ENCODE assay signal across 12 mouse cellular contexts in the genomic region with DNA sequence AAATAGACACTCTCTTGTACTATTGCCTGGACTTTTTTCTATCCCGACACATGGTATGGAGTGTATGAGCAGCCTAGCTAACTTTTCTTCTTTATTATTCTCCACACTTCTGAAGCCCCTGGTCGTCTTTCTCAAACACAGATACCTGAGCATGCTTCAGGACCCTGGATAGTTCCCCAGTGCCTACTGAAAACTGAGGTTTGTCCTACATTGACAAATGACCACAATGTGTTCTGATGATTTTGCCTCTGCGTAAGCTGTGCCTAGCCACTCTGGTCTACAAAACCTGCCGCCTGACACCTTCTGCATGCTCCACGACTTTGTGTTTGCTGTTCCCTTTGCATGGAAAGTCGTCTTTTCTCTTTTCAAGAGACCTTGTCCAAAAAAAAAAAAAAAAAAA. TPM values are rescaled to one million over a fixed set of nuclear protein-coding genes. Genes with fewer than 3 reads are reported as not detected.
DNase-seq lines count a peak whose midpoint lies in the region; ATAC-seq lines count a peak whose summit lies in the region.
"Had no signal": no experiment of that assay in that cellular context is flagged by ENCODE, and none has a peak within 500 bp of the region (broad histone marks: within the 10 kb centered on the region; RNA-seq: fewer than 3 reads in every experiment).

No protein-coding gene starts in this region.

- no peaks in the 10 kb centered on the region for H3K27me3 ChIP-seq in hindbrain, embryonic 11.5 days (ENCODE audit: control insufficient read depth, insufficient read depth, low read length)
- H3K27me3 ChIP-seq in hindbrain, embryonic 16.5 days (replicated peaks; ENCODE audit: control insufficient read depth, insufficient read depth, low read length): no peaks in the 10 kb centered on the region
- H3K27me3 ChIP-seq in embryonic facial prominence, embryonic 10.5 days (replicated peaks; ENCODE audit: low read depth, poor library complexity, severe bottlenecking): no peaks in the 10 kb centered on the region

- WGBS in hindbrain, embryonic 11.5 days: 55% methylated on average over 6 of the region's 6 CpGs
- WGBS in hindbrain, embryonic 16.5 days: 57% methylated on average over 6 of the region's 6 CpGs
- 53% methylated on average over 6 of the region's 6 CpGs for WGBS in embryonic facial prominence, embryonic 10.5 days

- H3K36me3 ChIP-seq in hindbrain, embryonic 11.5 days (ENCODE audit: control insufficient read depth, insufficient read depth, low read length): no peaks in the 10 kb centered on the region
- H3K36me3 ChIP-seq in hindbrain, embryonic 16.5 days (ENCODE audit: control insufficient read depth, insufficient read depth, low read length): no peaks in the 10 kb centered on the region
- H3K36me3 ChIP-seq in embryonic facial prominence, embryonic 10.5 days (replicated peaks): no peaks in the 10 kb centered on the region

- peak; percentile 48 for DNase-seq in hindbrain, embryonic 11.5 days (ENCODE audit: low spot score)
- peak; percentile 7 for DNase-seq in urinary bladder, postnatal 14 days (ENCODE audit: low spot score)
- no peak for DNase-seq in urinary bladder, postnatal 10 days (ENCODE audit: low spot score)
- DNase-seq in embryonic facial prominence, embryonic 10.5 days (ENCODE audit: low spot score): peak; percentile 56
- DNase-seq in spleen, postnatal 36 days (ENCODE audit: low spot score in 2 of 2): no peak
- no peak for DNase-seq in heart, postnatal 36 days
- DNase-seq in frontal cortex, adult 2 months (ENCODE audit: extremely low spot score in 1 of 2, low spot score in 1 of 2): no peak
- DNase-seq: right cerebral cortex, postnatal 4 days; thymus, adult 18-20 months had no signal

- H3K4me3 ChIP-seq in hindbrain, embryonic 11.5 days (ENCODE audit: low read depth, low read length): no peak overlapping the region
- H3K4me3 ChIP-seq in hindbrain, embryonic 16.5 days (ENCODE audit: low read length): no peak overlapping the region
- H3K4me3 ChIP-seq in embryonic facial prominence, embryonic 10.5 days: no peak overlapping the region

- intact Hi-C loops in heart, postnatal 36 days (cut with DNase I): no loop called here

- no peak overlapping the region for H3K9ac ChIP-seq in hindbrain, embryonic 11.5 days (ENCODE audit: low read depth, low read length)
- no peak overlapping the region for H3K9ac ChIP-seq in hindbrain, embryonic 16.5 days (ENCODE audit: low read depth, low read length)
- H3K9ac ChIP-seq: liver, embryonic 14.5 days had no signal

- H3K4me1 ChIP-seq in hindbrain, embryonic 11.5 days (replicated peaks; ENCODE audit: control insufficient read depth, insufficient read depth, low read length): no peaks in the 10 kb centered on the region
- no peaks in the 10 kb centered on the region; the same call in 1 of the 2 replicates for H3K4me1 ChIP-seq in hindbrain, embryonic 16.5 days (ENCODE audit: control insufficient read depth, insufficient read depth, low read depth, low read length)
- H3K4me1 ChIP-seq in embryonic facial prominence, embryonic 10.5 days: no peaks in the 10 kb centered on the region

- no peak overlapping the region for H3K4me2 ChIP-seq in hindbrain, embryonic 11.5 days (replicated peaks; ENCODE audit: low read depth, low read length)
- no peak overlapping the region for H3K4me2 ChIP-seq in hindbrain, embryonic 16.5 days (ENCODE audit: low read length)

- ATAC-seq in hindbrain, embryonic 11.5 days (ENCODE audit: low FRiP score): no peak
- no peak for ATAC-seq in hindbrain, embryonic 16.5 days

- no peaks in the 10 kb centered on the region for H3K9me3 ChIP-seq in hindbrain, embryonic 11.5 days (ENCODE audit: control insufficient read depth, low read length)
- no peaks in the 10 kb centered on the region for H3K9me3 ChIP-seq in hindbrain, embryonic 16.5 days (ENCODE audit: control insufficient read depth, low read length)
- H3K9me3 ChIP-seq in embryonic facial prominence, embryonic 10.5 days: no peaks in the 10 kb centered on the region

- no peak overlapping the region for H3K27ac ChIP-seq in hindbrain, embryonic 11.5 days (ENCODE audit: low read depth, low read length)
- H3K27ac ChIP-seq in hindbrain, embryonic 16.5 days (ENCODE audit: low read depth, low read length): no peak overlapping the region
- no peak overlapping the region for H3K27ac ChIP-seq in embryonic facial prominence, embryonic 10.5 days (replicated peaks)
- H3K27ac ChIP-seq: liver, embryonic 14.5 days had no signal

RNA-seq across cellular contexts. Expression of gene Tph2, which starts 41.2 kb away (rescaled TPM):
- polyA plus RNA-seq in hindbrain, embryonic 11.5 days (2014; fragmentation: Nextera tagmentation; extraction: Ambion mirVana): 0.57 and 1.7 TPM in 2 replicates
- polyA plus RNA-seq in hindbrain, embryonic 16.5 days (2015; fragmentation: Nextera tagmentation; extraction: Ambion mirVana): 10.9 and 13.8 TPM in 2 replicates
- polyA plus RNA-seq in embryonic facial prominence, embryonic 10.5 days (2016; fragmentation: Nextera tagmentation; extraction: Ambion mirVana): 0.16 TPM in 1 of 2 replicates, not detected in the other
- not detected for total RNA-seq in heart, postnatal 36 days (2021)
- polyA plus RNA-seq in frontal cortex, adult 2 months (2012; rRNA removed): 0.50 and 1.3 TPM in 2 replicates
- total RNA-seq: common myeloid progenitor, adult 5-6 weeks had no signal
- polyA plus RNA-seq: liver, embryonic 14.5 days had no signal

Comparison
In these comparisons a context has a peak if more than half of its experiments do, and no peak if none do; other contexts are left out.
1. DNase-seq: peak in hindbrain, embryonic 11.5 days (single experiment), urinary bladder, postnatal 14 days (single experiment) and embryonic facial prominence, embryonic 10.5 days (single experiment); none in urinary bladder, postnatal 10 days (single experiment), spleen, postnatal 36 days (0 of 2), heart, postnatal 36 days (0 of 2) and frontal cortex, adult 2 months (0 of 2).